ENCODE assay signal across 29 mouse cellular contexts in genomic region chr16:62911364-62911763, GRCm38 (mm10). TPM values are rescaled to one million over a fixed set of nuclear protein-coding genes. Genes with fewer than 3 reads are reported as not detected.
DNase-seq lines count a peak whose midpoint lies in the region; ATAC-seq and TF ChIP-seq lines count a peak whose summit lies in the region.
"Had no signal": no experiment of that assay in that cellular context is flagged by ENCODE, and none has a peak within 500 bp of the region (broad histone marks: within the 10 kb centered on the region; RNA-seq: fewer than 3 reads in every experiment).

No protein-coding gene starts in this region.

- H3K36me3 ChIP-seq in forebrain, embryonic 14.5 days (ENCODE audit: control insufficient read depth, insufficient read depth, low read length) = no peaks in the 10 kb centered on the region
- no peaks in the 10 kb centered on the region for H3K36me3 ChIP-seq in forebrain, embryonic 10.5 days (replicated peaks)
- H3K36me3 ChIP-seq in lung, postnatal 0 days (ENCODE audit: insufficient read depth, low read length) = no peaks in the 10 kb centered on the region
- H3K36me3 ChIP-seq: forebrain, embryonic 12.5 days; heart, embryonic 10.5 days had no signal

- no peaks in the 10 kb centered on the region for H3K4me1 ChIP-seq in forebrain, embryonic 14.5 days (ENCODE audit: control insufficient read depth, insufficient read depth, low read length)
- no peaks in the 10 kb centered on the region for H3K4me1 ChIP-seq in forebrain, embryonic 10.5 days
- no peaks in the 10 kb centered on the region for H3K4me1 ChIP-seq in lung, postnatal 0 days (ENCODE audit: insufficient read depth, low read depth, low read length)
- H3K4me1 ChIP-seq: embryonic facial prominence, embryonic 13.5 days; forebrain, embryonic 12.5 days; heart, embryonic 10.5 days had no signal

- no peak for TF ChIP-seq CTCF in lung, postnatal 0 days (IDR thresholded peaks at IDR 0.05)

- peak; percentile 5 for DNase-seq in forebrain, embryonic 14.5 days (ENCODE audit: low spot score)
- no peak for DNase-seq in forebrain, embryonic 10.5 days (ENCODE audit: extremely low spot score, low spot score)
- DNase-seq in layer of hippocampus, adult 9-10 months (ENCODE audit: low spot score) = peak; percentile 4
- DNase-seq in layer of hippocampus, adult 9-11 months = no peak
- DNase-seq in lung, postnatal 0 days (ENCODE audit: low spot score) = peak; percentile 40
- no peak for DNase-seq in lung, postnatal 4 days
- DNase-seq: adrenal gland, postnatal 10 days; adrenal gland, postnatal 36 days; B cell, adult 2 months; cerebellum, adult 11 months; cerebellum, adult 2 months; cerebellum, adult 9-11 months; cerebellum, postnatal 25 days; gastrocnemius, postnatal 10 days; gastrocnemius, postnatal 36 days; heart, adult 2 months; heart, postnatal 14 days; heart, postnatal 4 days had no signal

- 63% methylated on average over 1 of the region's 1 CpGs for WGBS in forebrain, embryonic 14.5 days
- 92% methylated on average over 1 of the region's 1 CpGs for WGBS in forebrain, embryonic 10.5 days
- 49% methylated on average over 1 of the region's 1 CpGs for WGBS in lung, postnatal 0 days

- no peaks in the 10 kb centered on the region for H3K27me3 ChIP-seq in forebrain, embryonic 14.5 days (replicated peaks; ENCODE audit: control insufficient read depth, insufficient read depth, low read length)
- H3K27me3 ChIP-seq in forebrain, embryonic 10.5 days (ENCODE audit: poor library complexity, severe bottlenecking) = no peaks in the 10 kb centered on the region
- H3K27me3 ChIP-seq in lung, postnatal 0 days (replicated peaks; ENCODE audit: insufficient read depth, low read length) = no peaks in the 10 kb centered on the region
- H3K27me3 ChIP-seq: CH12.LX; embryonic facial prominence, embryonic 13.5 days; forebrain, embryonic 12.5 days; heart, embryonic 13.5 days; Patski had no signal

- ATAC-seq in forebrain, embryonic 14.5 days = no peak
- no peak for ATAC-seq in lung, postnatal 0 days
- ATAC-seq: hindbrain, postnatal 0 days; inflammation-experienced regulatory T-cells, adult 6 months; intestine, embryonic 16.5 days; Patski had no signal

- no peak overlapping the region for H3K4me3 ChIP-seq in forebrain, embryonic 14.5 days (ENCODE audit: low read depth, low read length)
- H3K4me3 ChIP-seq in forebrain, embryonic 10.5 days = no peak overlapping the region
- H3K4me3 ChIP-seq in lung, postnatal 0 days (ENCODE audit: low read depth, low read length) = no peak overlapping the region
- H3K4me3 ChIP-seq: embryonic facial prominence, embryonic 13.5 days; forebrain, embryonic 12.5 days; heart, adult 2 months; heart, embryonic 10.5 days; heart, embryonic 13.5 days had no signal

- H3K27ac ChIP-seq in forebrain, embryonic 14.5 days (ENCODE audit: low read depth, low read length) = no peak overlapping the region
- H3K27ac ChIP-seq in forebrain, embryonic 10.5 days = no peak overlapping the region
- no peak overlapping the region for H3K27ac ChIP-seq in lung, postnatal 0 days (ENCODE audit: low read length)
- H3K27ac ChIP-seq: embryonic facial prominence, embryonic 13.5 days; forebrain, embryonic 12.5 days; heart, adult 2 months; heart, embryonic 10.5 days; heart, embryonic 13.5 days; hindbrain, embryonic 14.5 days; hindbrain, postnatal 0 days had no signal

- no peak overlapping the region for H3K4me2 ChIP-seq in forebrain, embryonic 14.5 days (ENCODE audit: low read length)
- no peak overlapping the region for H3K4me2 ChIP-seq in lung, postnatal 0 days (replicated peaks; ENCODE audit: low read depth, low read length)
- H3K4me2 ChIP-seq: embryonic facial prominence, embryonic 13.5 days; forebrain, embryonic 12.5 days; heart, embryonic 13.5 days; hindbrain, embryonic 14.5 days had no signal

- H3K9me3 ChIP-seq in forebrain, embryonic 14.5 days (replicated peaks; ENCODE audit: control insufficient read depth, low read length) = no peaks in the 10 kb centered on the region
- no peaks in the 10 kb centered on the region for H3K9me3 ChIP-seq in forebrain, embryonic 10.5 days
- no peaks in the 10 kb centered on the region for H3K9me3 ChIP-seq in lung, postnatal 0 days (ENCODE audit: low read length)
- H3K9me3 ChIP-seq: embryonic facial prominence, embryonic 13.5 days; forebrain, embryonic 12.5 days; G1E; heart, embryonic 10.5 days; heart, embryonic 13.5 days had no signal

- H3K9ac ChIP-seq in forebrain, embryonic 14.5 days (ENCODE audit: low read length) = no peak overlapping the region
- no peak overlapping the region for H3K9ac ChIP-seq in lung, postnatal 0 days (replicated peaks; ENCODE audit: low read depth)
- H3K9ac ChIP-seq: embryonic facial prominence, embryonic 13.5 days; forebrain, embryonic 12.5 days; heart, embryonic 13.5 days; hindbrain, embryonic 14.5 days had no signal

- no peak for TF ChIP-seq EP300 in lung, postnatal 0 days (IDR thresholded peaks at IDR 0.05)

RNA-seq across cellular contexts. Expression of gene Pros1, which starts 57.3 kb away (rescaled TPM):
- 8.4 and 10.6 TPM in 2 replicates for polyA plus RNA-seq in forebrain, embryonic 14.5 days (2014; fragmentation: Nextera tagmentation; extraction: Ambion mirVana)
- polyA plus RNA-seq in forebrain, embryonic 10.5 days (2016; fragmentation: Nextera tagmentation; extraction: Ambion mirVana) = 16.9 and 17.0 TPM in 2 replicates
- polyA plus RNA-seq in lung, postnatal 0 days (2015; fragmentation: Nextera tagmentation; extraction: Ambion mirVana) = 74.3 and 74.4 TPM in 2 replicates

Comparison
In these comparisons a context has a peak if more than half of its experiments do, and no peak if none do; other contexts are left out.
1. DNase-seq: peak in forebrain, embryonic 14.5 days (single experiment), layer of hippocampus, adult 9-10 months (single experiment) and lung, postnatal 0 days (single experiment); none in forebrain, embryonic 10.5 days (single experiment), layer of hippocampus, adult 9-11 months (single experiment) and lung, postnatal 4 days (0 of 2).